Mouse (Mus musculus) liver, postnatal 0 days (tissue): ENCODE results near the gene 4930524B15Rik.
"Not testable (repeated sequence)": the region's sequence is repeated elsewhere in the genome, so short reads cannot be mapped to it uniquely, and the experiment has no call there.

Experiments
- CTCF ChIP-seq: sonication (generic); IDR thresholded peaks from 2 replicates; pipeline ENCODE4 v1.5.1; 2016; ENCODE audit warnings: antibody characterized with exemption, low read depth
- EP300 ChIP-seq: IDR thresholded peaks from 2 replicates; pipeline ENCODE4 v1.6.1; 2016; ENCODE audit warnings: antibody characterized with exemption, low read depth, mild to moderate bottlenecking

DNA sequence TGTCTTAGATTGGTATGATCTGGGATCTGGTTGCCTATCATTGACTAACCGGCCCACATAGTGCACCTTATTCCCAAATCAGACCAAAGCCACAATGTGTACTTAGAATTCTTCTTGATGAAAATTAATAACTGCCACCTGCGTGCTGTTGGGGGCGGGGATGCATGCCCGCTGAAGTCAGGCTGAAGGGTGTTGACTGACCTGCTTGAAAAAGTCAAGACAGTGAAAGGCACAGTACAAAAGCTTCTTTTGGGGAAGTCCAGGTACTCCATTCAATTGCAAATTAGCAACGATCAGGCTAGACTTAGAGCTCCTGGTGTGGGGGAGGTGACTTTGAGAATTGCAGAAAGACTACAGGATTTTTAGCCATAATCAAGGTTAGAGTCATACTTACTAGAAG, 14.7 kb downstream of the 4930524B15Rik start:
- not testable (repeated sequence) for TF ChIP-seq CTCF, EP300
